Mouse (Mus musculus) bone marrow, adult 2 months (tissue): Measurements from ENCODE around the gene Rab3il1.

Experiments used
- CTCF ChIP-seq: fragments of 200-500 bp; IDR thresholded peaks from 2 replicates; pipeline ENCODE4 v1.5.1; 2011; ENCODE audit warnings: low read length, control low read depth; ENCODE audit not compliant: control insufficient read depth, insufficient read depth
- POLR2A ChIP-seq: fragments of 200-500 bp; IDR thresholded peaks from 2 replicates; pipeline ENCODE4 v1.6.1; 2011; ENCODE audit warnings: low read depth, mild to moderate bottlenecking, control low read depth, low read length, borderline replicate concordance; ENCODE audit not compliant: control insufficient read depth

- no peak for TF ChIP-seq POLR2A
- TF ChIP-seq CTCF, result no peak
These were observed 48.1 kb downstream of the Rab3il1 start for GRCm38 (mm10) chr19:10049533-10049932.
